Mouse (Mus musculus) right cerebral cortex, postnatal 36 days (tissue): Measurements from ENCODE around the gene Itih5.

Experiments
- DNase-seq, 2 experiments: peaks; one replicate each; pipeline ENCODE4 v3.0.0; 2022; ENCODE audit warnings: low spot score in 2 of 2, mixed read lengths in 1 of 2

Gene Itih5

GRCm38 (mm10) chr2:10167283-10167682 is 13.9 kb downstream of the Itih5 start:
- DNase-seq, result no peak

DNA sequence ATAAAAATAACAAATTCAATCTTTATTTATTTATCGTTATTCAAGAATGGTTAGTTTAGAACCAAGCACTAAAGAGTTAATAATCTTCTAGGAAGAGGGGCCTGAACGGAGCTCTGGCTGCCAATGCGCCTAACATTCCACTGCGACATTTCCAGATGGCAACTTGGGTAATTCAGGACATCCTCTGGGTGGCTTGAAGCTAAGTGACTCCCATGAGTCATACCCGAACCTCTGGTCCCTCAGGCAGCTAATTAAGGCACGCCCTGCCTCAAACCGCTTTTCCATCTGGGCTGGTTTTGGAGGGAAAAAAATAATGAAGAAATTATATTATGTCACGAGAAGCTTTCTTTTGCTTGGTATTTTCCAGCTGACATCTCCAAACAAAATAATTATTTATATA is 14.6 kb downstream of the Itih5 start:
- no peak for DNase-seq

DNA sequence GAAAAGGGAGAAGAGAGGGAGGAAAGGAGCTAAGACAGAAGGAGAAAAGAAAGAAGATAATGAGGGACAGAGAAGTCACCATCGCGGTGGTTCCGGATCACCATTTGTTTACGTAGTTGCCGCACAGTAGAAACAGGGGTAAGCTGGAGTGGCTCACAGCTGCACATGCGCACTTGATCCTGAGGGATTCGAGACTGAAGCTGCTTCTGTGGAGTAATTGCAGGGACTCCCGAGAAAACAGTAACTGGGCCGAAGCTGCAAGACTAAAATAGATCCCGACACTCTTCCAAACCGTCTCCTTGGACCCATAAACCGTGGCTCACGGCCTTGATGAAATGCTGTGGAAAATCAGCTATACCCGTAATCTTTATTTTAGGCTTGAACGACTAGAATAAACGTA is 16.6 kb downstream of the Itih5 start:
- no peak for DNase-seq

GRCm38 (mm10) chr2:10193553-10193952 is 40.2 kb downstream of the Itih5 start:
- no peak for DNase-seq

DNA sequence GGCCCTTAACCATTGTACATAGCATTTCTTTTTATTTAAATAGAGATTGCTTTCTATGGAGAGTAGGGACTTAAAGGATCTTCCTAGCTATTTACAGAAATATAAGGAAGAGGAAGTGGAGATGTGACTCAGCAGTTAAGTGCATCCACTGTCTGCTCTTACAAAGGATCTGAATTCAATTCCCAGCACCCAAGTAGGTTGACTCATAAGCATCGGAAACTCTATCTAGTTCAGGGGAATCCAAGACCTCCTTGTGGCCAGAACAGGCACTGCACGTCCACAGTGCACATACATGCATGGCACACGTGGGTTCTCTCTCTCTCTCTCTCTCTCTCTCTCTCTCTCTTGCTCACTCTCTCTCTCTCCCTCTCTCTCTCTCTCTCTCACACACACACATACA is 41.8 kb downstream of the Itih5 start:
- no peak for DNase-seq

DNA sequence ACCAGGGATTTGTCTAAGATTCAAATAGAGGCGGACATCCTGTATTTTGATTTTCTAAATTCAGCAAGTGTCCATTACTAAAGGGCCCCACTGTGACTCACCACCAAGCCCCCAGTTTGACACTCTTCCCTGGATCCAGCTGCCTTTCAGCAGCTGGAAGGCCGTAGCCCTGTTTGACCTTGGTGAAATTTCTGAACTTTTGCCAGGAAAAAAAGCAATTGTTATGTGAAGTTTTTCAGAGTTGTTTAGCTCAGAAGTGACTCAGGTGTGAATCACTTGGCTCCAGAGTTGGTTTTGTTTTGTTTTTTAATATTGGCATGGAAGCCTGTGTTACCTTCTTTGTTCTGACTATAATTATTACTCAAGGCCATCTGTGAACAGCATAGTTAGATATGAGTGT is 46.0 kb downstream of the Itih5 start:
- DNase-seq, result no peak

GRCm38 (mm10) chr2:10200736-10201285 is 47.4 kb downstream of the Itih5 start:
- no peak for DNase-seq

GRCm38 (mm10) chr2:10204301-10204700 is 50.9 kb downstream of the Itih5 start:
- DNase-seq, result no peak

- no peak for DNase-seq
These were observed 60.1 kb downstream of the Itih5 start for GRCm38 (mm10) chr2:10213468-10213867.

DNA sequence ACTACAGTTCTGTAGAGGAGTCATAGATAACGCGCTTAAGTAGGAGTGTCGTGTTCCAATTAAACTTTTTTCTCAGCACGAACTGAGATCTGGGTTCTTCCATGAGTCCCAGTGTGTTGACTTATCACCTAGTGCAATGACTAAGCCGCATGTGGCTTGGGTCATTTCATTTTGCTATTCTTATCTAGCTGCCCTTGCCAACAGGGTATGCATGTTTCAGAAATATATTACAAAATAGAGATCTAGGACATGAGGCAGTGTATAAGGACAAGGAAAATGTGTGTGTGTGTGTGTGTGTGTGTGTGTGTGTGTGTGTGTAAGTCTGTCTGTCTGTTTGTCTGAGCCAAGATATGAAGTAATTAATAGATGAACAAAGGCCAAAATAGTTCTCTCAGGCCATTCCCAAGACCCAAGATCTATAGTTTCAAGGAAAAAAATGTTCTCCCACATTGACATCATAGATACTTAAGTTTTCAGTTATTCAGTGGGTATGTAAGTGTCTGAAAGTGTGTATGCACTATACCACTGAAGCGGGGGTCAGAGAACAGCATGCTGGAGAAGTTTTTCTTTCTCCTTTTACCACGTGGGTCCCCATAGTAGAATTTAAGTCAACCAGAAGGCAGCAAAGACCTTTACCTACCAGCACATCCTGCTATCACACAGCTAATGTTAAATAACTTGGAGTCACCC is 62.6 kb downstream of the Itih5 start:
- DNase-seq, result no peak

DNA sequence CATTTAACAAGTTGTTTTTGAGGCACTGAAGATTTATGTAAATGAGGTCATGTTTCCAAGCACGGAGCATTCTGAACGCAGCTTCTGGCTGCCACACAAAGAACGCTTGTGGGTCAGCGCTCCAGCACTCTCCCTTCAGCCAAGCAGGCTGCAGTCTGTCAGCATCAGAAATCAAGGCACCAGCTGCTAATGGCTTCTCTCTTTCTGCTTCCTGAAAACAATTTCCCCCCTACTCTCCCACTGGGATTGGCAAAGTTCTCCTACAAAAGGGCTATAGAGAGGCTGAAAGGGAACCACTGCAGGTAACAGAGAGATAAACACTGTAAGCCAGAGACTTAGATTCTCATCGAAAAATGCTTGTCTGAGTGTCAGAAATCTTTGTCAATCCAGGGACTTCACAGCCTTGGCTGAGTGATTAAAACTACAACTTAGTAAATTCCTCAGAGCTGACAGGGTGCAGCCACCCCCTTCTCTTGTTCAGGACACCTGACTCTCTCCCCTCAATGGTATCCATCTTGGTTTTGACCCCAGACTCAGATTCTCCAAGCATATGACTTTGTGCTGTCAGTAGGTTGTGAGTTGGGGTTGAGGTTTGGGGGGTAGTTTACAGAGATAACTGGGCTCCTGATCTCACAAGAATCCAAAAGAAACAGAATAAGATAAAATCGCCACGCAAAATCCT is 63.3 kb downstream of the Itih5 start:
- DNase-seq, result peak; percentile 13 to 48

- no peak for DNase-seq
These were observed 68.5 kb downstream of the Itih5 start for GRCm38 (mm10) chr2:10221862-10222261.

DNA sequence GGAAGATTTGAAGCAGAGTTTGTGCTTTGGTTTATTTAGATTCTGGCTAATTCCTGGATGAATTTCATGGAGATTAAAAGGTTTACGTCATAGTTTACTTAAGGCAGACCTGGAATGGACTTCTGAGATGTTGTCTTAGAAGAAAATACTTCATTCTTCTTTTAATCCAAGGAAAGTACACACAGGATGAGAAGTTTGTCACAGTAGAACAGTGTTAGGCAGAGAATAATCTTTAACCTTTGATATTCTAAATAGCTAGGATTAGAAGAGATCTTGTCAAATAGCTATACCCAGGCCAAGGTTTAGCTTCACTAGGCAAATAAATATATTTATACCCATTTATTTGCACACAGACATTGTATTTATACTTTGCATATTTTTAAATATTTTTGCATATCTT is 73.5 kb downstream of the Itih5 start:
- no peak for DNase-seq

- DNase-seq, result peak in 1 of 2 experiments; percentile 10
These were observed 78.6 kb downstream of the Itih5 start for GRCm38 (mm10) chr2:10231971-10232370.

GRCm38 (mm10) chr2:10236554-10236953 is 83.2 kb downstream of the Itih5 start:
- DNase-seq, result no peak

DNA sequence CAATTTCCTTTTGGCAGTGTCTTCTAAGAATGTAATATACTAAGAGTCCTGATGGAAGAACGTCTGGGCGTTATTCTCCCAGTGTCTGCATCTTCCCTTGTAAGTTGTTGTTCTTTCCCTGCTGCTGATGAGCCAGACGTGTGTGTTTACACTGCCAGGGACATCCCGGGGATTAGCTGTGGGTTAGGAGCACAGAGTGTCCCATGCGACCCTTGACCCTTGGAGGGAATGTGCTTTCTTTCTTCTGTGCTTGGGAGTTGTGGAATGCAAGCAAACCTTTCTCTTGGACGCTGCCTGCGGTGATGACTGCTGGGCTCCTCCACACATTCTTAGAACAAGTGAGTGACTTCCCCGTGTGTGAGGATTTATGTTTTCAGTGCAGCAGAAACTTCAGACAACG is 89.6 kb downstream of the Itih5 start:
- DNase-seq, result no peak

DNA sequence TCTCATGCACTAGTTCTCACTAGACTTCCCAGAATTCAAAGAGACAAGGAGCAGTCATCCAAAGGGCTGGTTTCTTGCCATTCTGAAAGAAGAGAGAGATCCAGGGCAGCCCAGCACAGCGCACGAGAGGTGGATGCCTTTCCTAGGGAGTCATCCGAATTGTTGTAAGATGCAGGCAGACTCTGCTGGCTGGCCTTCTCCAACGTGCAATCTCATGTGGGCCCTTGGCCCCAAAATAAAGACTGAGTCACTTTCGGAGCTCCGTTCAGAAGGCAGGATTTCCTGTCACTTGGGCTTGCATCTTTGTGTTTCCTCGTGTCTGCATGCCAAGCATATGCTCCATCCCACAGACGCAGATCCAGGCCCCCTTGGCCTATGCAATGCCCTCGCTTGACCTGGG is 97.1 kb downstream of the Itih5 start:
- no peak for DNase-seq

DNA sequence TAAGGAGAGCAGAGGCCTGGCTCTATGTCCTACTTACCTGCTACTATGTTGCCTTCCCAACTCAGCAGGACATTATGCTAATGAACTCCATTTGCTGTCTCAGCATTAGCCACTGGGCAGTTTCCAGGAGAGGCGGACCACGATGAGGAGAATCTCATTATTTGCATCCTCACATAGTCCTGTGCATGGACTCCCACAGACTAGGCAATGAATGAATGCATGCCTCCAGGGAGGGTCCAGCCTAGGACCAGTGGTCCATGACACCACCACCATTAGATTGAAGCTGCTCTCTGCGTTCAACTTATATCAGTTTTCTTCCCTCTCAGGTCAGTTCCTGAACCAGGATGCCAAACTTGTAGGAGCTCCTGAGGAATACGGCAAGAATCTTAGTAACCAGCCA is 97.6 kb downstream of the Itih5 start:
- no peak for DNase-seq

GRCm38 (mm10) chr2:10251466-10251865 is 98.1 kb downstream of the Itih5 start:
- DNase-seq, result no peak

DNA sequence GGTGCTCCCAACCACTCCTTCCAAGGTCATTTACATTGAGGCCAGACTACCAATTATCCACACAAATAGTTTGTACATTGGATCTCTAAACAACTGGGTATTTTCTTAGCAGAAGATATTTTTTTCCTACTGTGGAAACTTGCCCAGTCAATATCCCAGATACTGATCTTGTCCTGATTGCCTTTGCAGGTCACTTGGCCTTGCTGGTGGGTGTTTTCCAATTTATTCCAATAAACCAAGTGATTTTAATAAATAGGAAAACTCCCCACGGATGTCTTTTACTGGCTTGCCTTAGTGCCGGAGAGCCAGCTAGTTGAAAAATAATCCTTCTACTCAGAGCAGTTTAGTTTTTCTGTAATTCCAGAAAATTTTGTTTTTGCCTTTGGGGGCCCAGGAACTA is 98.6 kb downstream of the Itih5 start:
- DNase-seq, result no peak

DNA sequence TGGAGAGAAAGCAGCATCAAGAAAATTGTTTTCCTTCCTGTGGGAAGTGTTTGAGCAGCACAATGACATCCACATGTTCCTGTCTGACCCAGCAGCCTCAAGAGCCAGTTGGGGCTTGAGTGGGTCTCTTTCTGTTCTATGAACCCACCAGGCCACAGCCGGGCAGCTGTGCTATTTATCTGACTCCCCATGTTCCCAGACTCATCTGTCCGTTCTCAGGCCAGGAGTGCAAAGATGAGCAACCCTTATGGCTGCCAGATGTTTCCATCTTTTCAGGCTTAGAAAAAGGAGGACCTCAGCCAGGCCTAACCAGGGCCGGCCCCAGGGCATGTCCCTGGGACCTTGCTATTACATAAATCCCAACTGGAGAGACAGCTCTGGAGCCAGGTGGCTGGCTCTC is 100.0 kb downstream of the Itih5 start:
- no peak for DNase-seq

- DNase-seq, result no peak
These were observed 103.6 kb downstream of the Itih5 start for GRCm38 (mm10) chr2:10256949-10257348.

GRCm38 (mm10) chr2:10258312-10258711 is 104.9 kb downstream of the Itih5 start:
- DNase-seq, result no peak
